Mouse (Mus musculus): ENCODE measurements around the gene Tor1b.

GRCm38 (mm10) chr2:30914836-30915235 is 37.9 kb upstream of the Tor1b start:
- TF ChIP-seq CTCF (IDR thresholded peaks at IDR 0.05; ENCODE audit: extremely low read depth, insufficient read depth, low read length): no peak
- no peak for TF ChIP-seq POLR2A (IDR thresholded peaks at IDR 0.05; ENCODE audit: extremely low read depth, insufficient read depth, low read length)
